Mouse (Mus musculus) CD4-positive, CD25-positive, alpha-beta regulatory T cell, adult 4 months (primary cell): Measurements from ENCODE around the gene Tmem234. TPM values are rescaled to one million over a fixed set of nuclear protein-coding genes. Genes with fewer than 3 reads are reported as not detected.
"Not testable (repeated sequence)": the region's sequence is repeated elsewhere in the genome, so short reads cannot be mapped to it uniquely, and the experiment has no call there.

Experiments
- ATAC-seq: one replicate; pipeline ENCODE4 v1.8.0; 2017
- polyA plus RNA-seq, 2 experiments: library from polyadenylated mRNA; unstranded; fragments of 100-300 nt; shearing (Covaris generic); gene quantifications; one replicate each; pipeline ENCODE4 v1.2.1; 2017

Tmem234 gene
- 100 to 1,000 TPM; 254 to 306 TPM for polyA plus RNA-seq

DNA sequence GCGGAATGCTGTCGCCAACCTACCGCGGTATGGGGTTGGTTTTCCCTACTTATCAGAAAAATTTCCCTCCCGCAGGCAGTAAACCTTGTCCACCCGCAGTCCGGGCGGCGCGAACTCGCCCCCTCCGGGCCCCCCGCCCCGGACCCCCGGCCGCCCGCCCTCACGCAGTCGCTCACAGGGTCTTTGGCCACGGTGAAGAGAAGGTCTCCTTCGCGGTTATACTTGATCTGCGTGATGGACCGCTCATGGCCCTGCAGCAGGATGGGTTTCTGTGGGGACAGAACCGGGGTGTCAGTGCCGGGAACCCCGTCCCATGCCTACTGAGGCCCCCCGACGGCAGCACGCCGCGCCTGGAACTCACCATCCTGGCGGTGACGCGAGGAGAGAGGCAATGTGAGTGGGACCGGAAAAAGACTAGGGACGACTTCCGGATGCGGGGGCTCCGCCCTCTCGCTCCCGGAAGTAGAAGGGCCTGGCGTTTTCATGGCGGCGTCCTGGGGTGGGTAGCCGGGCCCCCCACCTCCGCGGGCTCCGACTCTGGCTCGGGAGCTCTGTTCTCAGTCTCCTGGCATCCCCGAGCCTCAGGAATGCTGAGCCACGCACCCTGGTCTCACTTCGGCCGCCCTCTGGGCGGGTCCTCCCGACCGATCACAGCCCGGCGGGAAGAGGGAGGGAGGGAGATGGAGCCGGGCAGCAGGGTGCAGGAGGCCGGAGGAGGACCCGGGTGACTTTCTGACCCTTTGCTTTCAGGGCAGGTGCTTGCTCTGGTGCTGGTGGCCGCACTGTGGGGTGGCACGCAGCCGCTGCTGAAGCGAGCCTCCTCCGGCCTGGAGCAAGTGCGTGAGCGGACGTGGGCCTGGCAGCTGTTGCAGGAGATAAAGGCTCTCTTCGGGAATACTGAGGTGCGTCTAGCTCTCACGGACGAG is at the start of gene Tmem234, which contains the start of gene Eif3i:
Gene Tmem234 (plus strand): TSS at position 436 of the 926 bp plus-strand sequence.
Gene Eif3i (minus strand): TSS at position 416 of the 926 bp plus-strand sequence.
- peak; percentile 100 for ATAC-seq

DNA sequence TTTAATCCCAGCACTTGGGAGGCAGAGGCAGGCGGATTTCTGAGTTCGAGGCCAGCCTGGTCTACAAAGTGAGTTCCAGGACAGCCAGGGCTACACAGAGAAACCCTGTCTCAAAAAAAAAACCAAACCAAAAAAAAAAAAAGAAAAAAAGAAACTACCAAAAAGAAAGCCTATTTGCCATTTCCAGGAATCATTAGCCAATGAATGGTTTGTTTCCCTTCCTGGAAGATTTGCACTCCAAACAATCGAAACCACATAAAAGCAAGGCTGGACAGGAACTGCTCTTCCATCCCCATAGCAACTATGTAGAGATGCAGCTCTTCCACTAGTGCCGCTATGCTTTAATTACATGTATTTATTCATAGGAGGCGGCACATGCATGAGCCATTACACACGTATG is 46.0 kb upstream of the Tmem234 start:
- ATAC-seq, result not testable (repeated sequence)

DNA sequence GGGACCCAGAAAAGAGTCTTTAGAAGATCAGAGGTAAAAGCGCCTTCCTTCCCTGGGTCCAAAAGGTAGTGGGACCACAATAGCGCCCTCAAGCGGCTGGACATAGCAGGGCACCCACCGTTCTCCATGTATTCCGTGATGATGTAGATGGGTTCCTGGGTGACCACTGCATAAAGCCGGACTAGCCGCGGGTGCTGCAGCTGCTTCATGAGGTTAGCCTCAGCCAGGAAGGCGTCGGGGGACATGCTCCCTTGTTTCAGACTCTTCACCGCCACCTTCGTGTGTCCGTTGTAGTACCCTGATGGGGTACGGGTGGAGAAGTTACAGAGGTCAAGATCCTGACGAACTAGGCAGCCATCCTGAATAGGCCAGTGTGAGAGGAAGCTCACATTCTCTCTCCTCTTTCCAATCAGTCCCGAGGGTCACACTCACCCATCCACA is 45.0 kb upstream of the Tmem234 start:
- no peak for ATAC-seq

DNA sequence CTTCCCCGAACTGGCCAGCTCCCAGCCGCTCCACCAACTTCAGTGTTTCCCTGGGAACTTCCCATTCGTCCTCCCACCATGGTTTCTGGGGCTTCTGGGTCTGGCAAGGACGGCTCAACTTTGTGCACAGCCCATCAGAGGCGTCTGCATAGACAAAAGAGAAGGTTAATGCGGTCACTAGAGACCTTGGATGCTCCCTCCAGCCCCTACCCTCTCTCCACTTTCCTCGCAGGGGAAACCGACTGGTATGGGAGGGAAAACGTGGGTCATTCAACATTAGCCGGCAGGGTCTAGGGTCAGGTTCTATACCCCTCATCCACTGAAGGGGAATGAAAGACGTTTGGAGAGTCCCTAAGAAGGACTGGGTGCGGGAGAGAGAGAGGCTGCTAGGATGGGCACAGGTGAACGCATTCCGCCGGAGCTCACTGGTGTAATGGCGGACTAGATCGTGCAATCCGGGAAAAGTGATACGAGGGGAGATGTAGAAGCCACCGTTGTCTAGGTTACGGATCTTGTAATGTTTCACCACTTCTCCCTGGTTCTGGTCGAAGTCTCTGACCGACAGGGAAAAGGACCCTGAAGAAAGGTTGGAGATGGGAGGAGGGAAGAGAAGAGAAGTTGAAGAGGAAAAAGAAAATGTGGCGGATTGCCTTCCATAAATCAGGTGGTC is 44.5 kb upstream of the Tmem234 start:
- ATAC-seq, result no peak

DNA sequence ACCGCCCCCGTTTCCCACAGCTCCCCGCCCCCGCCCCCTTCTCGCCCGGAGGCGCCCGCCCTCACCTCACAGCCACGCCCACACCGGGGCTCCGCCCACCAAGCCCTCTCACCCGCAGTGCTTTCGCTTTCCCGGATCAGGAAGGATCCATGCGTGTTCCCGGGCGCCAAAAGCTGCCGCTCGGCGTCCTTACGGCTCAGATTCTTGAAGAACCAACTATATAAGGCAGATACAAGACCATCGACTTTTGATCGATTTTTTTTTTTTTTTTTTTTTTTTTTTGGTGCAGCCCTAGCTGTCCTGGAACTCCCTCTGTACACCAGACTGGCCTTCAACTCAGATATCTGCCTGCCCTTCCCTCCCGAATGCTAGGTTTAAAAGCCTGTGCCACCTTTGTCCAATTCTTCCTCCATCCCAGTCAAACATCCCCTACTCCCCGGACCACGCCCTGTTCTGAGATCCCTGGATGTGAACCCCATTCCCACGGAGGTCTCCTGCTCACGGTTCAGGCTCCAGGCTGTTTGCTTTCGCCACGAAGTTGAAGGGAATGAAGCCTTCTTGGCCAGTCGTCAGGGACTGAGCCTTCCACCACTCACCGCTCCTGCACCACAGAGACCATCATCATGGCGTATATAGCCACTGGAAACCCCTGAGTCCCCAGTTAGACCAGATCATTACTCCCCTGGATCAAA is 43.8 kb upstream of the Tmem234 start:
- peak; percentile 36 for ATAC-seq

DNA sequence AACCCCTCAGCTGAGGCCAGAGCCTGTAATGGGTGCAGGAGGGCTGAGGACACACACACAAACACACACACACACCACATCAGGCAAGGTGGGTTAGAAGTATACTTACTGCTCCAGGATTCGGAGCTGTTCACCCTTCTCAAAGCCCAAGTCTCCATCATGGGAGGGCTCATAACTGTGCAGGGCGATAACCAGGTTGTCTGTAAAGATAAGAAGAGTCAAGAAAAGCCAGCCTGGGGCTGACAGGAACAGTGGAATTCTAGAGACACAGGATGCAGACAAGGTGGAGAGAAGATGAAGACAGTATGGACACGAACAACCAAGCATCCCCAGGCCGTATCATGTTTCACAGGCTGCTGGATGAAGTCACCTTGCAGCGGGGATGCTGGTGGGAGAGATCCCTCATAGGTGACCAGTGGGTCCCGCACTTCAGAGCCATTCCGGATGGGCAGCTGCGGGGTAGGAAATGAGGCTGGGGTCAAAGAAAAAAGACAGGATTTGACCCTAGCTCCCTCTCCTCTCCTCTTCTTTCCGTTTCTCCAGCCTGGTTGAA is 43.1 kb upstream of the Tmem234 start:
- ATAC-seq, result no peak

DNA sequence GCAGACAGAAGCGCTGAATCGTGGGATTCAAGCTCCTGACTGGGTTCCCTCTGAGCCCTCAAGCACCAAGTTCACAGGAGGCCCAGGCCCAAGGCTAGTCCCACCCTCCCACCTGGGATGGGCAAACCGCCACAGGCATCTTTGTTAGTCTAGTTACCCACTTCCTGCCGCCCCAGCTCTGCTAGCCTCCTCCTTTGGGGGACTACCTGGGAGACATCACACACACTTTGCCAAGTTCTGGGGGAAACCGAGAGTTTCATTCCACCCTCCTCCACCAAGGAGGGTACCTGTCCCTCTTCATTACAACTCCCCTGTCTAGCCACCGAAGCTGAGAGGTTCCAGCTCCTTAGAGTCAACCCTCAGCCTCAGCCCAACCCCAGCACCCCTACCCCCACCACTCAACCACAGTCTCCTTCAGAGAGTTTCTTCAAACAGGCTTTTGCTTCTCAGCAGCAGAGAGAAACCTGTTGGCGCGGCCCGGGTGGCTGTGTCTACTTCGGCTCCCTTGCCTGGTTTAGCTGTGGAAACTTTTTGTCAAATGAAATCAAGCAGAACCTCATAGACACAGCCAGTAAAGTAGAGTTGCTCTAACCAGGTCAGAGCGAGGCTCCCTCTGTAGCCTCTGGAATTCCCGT is 42.0 kb upstream of the Tmem234 start:
- ATAC-seq, result peak; percentile 84

DNA sequence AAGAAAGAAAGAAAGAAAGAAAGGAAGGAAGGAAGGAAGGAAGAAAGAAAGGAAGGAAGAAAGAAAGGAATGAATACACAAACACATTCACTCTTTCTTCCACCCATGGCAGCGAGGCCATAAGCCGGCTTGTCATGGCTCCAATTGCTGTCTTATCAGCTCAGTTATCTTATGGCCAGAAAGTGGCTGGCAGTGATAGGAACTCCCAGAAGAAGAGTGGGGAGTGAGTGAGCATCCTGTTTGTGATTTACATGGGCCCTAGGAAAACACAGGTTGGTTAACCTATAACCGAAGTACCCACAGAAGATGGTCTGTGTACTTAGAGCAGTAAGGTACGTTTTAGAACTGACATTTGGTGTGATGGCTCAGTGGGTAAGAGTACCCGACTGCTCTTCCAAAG is 39.3 kb upstream of the Tmem234 start:
- no peak for ATAC-seq

DNA sequence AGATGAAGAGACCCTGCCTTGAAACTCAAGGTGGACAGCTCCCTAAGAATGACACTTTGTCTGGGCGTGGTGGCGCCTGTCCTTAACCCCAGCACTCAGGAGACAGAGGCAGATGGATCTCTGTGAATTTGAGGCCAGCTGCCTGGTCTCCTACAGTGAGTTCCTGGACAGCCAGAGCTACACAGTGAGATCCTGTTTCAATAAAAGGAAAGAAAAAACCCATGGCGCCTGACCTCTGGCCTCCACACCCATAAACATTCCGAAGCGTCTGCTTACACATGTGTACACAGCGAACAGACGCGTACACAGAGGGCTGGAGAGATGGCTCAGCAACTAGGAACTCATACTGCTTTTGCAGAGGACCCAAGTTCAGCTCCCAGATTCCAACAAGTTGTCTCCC is 36.8 kb upstream of the Tmem234 start:
- ATAC-seq, result no peak

DNA sequence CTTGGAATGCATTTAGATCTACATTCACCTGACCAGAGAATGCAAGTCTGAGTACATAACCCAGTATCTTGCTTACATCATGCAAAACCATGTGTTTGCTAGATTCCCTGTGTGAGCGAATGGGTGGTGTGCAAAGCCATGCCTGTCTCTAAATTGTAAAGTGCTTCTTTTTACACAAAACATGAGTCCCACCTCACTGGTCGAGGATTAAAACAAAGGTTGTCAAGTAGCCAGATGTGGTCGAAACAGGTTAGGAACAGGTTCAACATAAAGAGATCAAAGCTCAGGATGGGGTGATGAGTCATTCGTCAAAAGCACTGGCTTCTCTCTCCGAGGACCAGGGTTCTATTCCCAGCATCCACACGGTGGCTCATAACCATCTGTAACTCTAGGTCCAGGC is 35.3 kb upstream of the Tmem234 start:
- peak; percentile 53 for ATAC-seq

DNA sequence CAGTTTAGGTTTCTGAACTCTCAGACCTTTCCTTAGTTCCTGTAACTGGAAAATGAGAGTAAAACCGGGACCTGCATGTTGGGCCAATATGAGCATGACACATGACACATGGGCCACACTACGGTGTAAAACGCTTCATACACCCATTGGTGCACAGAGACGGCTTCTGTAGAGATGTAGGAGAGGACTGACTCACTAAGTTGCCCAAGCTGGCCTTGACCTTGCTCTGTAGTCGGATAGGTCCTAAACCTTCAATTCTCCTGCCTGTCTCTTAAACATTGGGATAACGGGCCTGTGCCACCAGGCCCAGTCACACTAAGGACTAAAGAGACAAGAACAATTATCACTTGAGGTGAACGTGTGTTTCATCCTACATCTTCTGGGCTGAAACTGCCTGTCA is 32.1 kb upstream of the Tmem234 start:
- no peak for ATAC-seq

DNA sequence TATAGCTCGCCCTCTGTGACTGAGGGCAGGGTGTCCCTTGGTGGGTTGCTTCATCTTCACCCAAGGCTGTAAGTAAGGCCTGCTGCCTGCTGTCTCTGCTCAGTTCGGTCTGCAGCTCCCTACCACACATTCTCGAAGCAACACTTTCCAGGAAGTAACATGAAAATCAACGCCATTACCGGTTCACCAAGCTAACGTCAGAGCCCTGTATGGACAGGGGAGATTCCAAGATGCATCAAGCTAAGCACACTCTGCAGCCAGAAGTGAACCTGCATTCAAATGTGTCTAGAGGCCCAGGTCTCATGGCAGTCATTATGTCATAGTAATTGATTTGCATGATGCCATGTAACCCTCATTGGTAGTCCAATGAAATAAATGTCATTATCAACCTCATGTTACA is 30.4 kb upstream of the Tmem234 start:
- ATAC-seq, result peak; percentile 52

DNA sequence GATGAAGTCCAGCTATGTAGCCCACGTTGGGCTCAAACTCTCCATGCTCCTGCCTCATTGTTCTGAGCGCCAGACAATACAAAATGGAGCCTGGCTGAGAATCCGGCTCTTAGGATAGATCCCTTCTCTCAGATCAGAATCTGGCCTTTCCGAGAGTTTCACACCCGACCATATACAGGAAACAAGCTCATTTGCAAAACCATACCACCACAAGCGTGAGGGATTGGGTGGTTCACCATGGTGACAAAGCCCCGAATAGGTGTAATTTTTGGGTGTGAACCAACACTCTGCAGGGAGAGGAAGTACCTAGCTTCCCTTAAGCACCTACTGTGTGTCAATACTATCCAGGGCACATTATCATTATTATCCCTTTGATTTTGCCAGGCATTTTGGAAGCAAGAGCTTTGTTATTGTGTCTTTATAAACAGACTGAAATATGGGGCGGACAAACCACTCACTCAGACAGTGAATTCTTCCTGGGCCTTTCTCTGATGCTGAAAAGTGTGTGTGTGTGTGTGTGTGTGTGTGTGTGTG is 28.9 kb upstream of the Tmem234 start:
- ATAC-seq, result peak; percentile 2

DNA sequence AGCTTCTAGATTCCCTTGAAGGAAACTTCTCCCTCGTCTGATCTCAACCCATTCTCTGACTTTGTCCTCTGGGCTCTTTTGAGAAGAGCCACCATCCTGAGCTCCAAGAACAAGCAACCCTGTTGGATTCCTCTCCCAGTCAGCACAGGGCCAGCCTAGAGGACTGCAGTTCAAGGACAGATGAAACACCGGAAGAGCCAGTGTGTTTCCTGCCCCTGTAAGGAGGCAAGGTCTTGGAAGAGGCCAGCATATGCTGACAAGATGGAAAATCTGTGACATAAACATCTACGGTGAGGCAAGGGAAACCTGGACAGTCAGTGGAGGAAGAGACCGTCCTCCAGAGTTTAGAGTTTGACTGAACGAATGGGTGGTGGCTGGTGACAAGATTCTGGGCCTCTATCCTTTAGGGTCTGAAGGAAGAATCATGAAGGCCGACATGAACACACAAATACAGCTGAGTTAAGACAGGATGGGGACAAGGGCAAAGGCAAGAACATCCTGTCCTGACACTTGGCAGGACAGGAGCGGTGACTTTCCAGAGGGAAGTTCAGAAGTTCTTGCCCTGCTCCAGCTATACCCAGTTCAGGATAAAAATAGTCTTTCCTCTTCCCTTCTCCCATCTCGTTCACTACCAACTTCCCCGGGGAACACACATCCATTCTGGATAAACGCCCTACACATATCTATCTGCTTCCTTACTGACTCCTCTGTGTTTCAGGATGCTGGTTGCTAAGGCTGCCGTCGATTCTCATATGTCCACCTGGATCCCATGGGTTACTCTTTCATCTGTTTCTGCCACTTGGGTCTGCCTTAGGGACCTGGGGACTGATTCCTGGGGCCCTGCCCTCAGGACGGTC is 28.0 kb upstream of the Tmem234 start:
- peak; percentile 4 for ATAC-seq

DNA sequence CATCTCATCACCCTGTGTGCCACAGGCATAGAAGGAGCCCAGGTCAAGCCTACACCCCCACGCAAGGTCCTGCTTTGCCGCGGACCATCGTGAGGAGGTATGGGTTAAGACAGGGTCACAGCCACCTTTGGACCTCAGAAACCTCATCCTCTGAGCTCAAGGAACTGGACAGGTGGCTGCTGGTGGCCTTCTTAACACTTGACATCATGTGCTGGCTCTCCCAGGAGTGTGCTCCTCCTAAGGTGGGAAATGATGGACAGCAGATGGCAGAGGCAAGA is 27.4 kb upstream of the Tmem234 start:
- ATAC-seq, result no peak

DNA sequence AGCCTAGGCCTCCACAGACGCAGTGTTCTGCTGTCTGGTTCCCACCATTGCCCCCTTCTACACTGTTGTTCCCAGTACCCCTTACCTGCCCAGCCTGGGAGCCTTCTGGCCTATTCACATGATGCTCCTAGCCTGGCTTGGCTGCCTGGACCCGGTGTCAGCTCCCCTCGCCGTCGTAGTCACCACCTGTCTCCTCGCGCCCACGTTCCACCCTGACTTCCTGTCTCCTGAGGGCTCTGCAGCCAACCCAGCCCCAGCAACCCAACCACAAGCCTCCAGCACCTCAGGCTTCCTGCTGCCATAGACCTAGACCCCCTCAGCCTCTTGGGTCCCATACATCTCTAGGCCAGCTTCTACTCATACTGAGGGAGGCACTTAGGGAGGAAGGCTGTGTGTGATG is 27.0 kb upstream of the Tmem234 start, which contains the start of gene Lck:
Gene Lck (minus strand): TSS at position 212 of the 400 bp plus-strand sequence.
- ATAC-seq, result peak; percentile 60

DNA sequence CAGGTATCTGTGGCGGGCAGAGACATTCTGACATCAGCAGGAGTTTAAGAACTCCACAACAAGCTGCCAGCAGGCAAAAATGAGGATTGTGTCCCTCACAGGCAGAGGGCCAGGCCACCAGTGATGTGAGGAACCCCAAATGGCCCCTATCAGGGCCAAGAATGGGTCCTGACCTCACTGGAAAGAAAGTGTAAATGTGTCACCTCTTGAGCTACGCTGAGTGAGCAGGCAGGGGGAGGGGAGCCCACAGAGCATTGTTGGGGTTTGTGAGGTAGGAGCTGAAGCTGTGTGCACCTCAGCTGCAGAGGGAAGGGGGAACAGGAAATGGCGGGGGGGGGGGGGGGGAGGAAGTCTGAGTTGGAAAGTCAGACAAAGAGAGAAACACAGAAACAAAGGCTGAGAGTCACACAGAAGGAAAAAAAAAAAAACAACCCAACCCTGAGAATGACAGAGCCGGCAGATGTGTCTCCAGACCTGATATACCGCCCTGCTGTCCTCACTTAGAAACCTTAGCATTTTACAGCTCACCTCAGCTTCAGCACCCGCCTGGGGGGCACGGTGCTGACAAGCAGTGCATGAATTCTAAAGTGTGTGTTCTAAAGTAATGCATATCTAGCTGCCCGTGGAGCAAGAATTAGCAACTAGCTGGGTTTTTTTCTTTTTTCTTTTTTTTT is 25.2 kb upstream of the Tmem234 start:
- peak; percentile 76 for ATAC-seq

DNA sequence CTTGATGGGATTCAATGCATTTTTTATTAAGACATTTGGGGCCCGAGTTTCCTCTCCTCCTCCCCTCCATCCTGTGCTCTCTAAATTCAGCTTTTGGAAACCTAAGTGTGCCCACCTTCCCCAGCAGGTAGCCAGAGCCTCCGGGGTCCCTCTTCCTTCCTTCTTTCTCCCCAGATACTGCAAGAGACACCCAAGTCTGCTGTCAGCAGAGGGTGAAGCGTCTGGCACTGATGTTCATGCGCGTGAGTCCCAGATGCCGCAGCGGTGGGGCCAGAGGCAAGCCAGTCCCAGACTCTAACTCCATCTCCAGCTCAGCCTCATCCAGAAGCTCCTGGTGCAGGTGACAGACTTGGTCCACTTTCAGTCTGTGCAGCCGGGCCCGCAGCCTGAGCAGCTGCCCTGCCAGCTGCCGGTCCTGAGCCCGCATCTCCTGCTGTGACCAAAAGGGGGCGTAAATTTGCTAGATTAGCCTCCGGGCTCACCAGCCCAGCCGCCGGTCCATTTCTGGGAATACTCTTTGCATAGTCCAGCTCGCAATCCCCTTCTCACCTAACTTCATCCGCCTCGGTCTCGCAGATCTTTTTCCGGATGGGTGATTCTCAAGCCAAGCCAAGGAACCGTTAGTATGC is 23.5 kb upstream of the Tmem234 start:
- ATAC-seq, result no peak

DNA sequence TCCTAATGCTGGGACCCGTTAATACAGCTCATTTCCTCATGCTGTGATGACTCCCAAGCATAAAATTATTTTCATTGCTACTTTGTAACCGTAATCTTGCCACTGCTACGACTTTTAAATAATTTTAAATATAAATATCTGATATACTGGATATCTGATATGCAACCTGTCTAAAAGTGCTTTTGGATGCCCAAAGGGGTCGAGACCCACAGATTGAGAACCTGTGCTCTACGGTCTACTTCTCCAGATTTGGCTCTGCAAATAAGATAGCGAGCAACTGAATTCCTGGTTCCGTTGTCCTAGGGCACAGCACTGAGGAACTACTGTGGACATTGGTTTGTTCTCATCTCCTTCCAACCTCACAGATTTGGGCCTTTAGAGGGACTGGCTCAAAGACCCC is 22.8 kb upstream of the Tmem234 start:
- ATAC-seq, result no peak

DNA sequence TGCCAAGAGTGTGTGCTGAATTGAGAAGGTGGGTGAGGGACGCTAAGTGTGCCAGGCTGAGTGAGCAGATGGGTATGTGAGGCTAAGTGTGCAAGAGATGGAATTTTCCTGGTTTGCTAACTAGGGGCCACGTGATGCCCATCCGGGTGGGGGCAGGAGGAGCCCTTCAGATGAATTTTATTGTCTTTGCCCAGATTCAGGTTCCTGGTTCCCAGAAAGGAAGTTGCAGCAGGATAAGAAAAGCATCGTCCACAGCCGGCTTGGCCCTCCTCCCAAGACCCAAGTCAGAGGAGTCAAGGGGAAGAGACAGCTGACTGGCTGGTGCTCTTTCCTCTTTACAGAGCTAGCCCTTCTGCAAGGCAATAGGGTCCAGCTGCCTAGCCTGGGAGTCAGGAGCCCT is 22.0 kb upstream of the Tmem234 start, which contains the start of gene Fam167b:
Gene Fam167b (minus strand): TSS at position 84 of the 400 bp plus-strand sequence.
- ATAC-seq, result no peak
